Mouse (Mus musculus): ENCODE measurements around the gene Hexa. TPM values are rescaled to one million over a fixed set of nuclear protein-coding genes. Genes with fewer than 3 reads are reported as not detected.

Gene Hexa
- total RNA-seq, 1 experiment from 2014 or later = 62.5 TPM

- no peak for ATAC-seq (replicated peaks in 1 of 2; ENCODE audit: insufficient read depth in 1 of 2, low FRiP score in 2 of 2, low TSS enrichment in 1 of 2, low read depth in 1 of 2, poor library complexity in 2 of 2, severe bottlenecking in 2 of 2)
These were observed 66.6 kb downstream of the Hexa start for GRCm38 (mm10) chr9:59605967-59606366.

GRCm38 (mm10) chr9:59610950-59611349 lies 71.6 kb downstream of the Hexa start:
- no peak for ATAC-seq (replicated peaks in 1 of 2; ENCODE audit: insufficient read depth in 1 of 2, low FRiP score in 2 of 2, low TSS enrichment in 1 of 2, low read depth in 1 of 2, poor library complexity in 2 of 2, severe bottlenecking in 2 of 2)

Other genes with a start within 250 kb of the Hexa start
- gene Adpgk, start 248.0 kb upstream of the Hexa start, total RNA-seq (2017) = 61.0 and 95.3 TPM in 2 replicates
- 22.8 and 27.7 TPM in 2 replicates for gene Bbs4, start 186.0 kb upstream of the Hexa start, total RNA-seq (2017)
- gene Arih1, start 52.9 kb upstream of the Hexa start, total RNA-seq (2017) = 98.4 and 161 TPM in 2 replicates
- gene Tmem202, start 307 bp downstream of the Hexa start, total RNA-seq (2017) = not detected in 2 replicates
- gene Celf6, start 38.4 kb downstream of the Hexa start, total RNA-seq (2017) = not detected in 2 replicates
- gene Parp6, start 77.7 kb downstream of the Hexa start, total RNA-seq (2017) = 38.2 and 38.8 TPM in 2 replicates
- 547 and 732 TPM in 2 replicates for gene Pkm, start 116.8 kb downstream of the Hexa start, total RNA-seq (2017)
- 1.2 TPM in 1 of 2 replicates, not detected in the other for gene Gramd2, start 140.6 kb downstream of the Hexa start, total RNA-seq (2017)
- 4.8 and 11.2 TPM in 2 replicates for gene Senp8, start 211.2 kb downstream of the Hexa start, total RNA-seq (2017)
- gene Myo9a, start 211.4 kb downstream of the Hexa start, total RNA-seq (2017) = 14.9 and 27.3 TPM in 2 replicates

All from hematopoietic stem cell, adult 5-6 weeks (primary cell).